Mouse (Mus musculus) neural tube, embryonic 10.5 days (tissue): ENCODE measurements at regions not wholly inside any gene's neighbourhood (a gene's known extent, or its start where the extent isn't known, plus 50 kb on each side); places are given as distances from the start of the nearest gene placed in this dataset.

ENCODE experiments used
- DNase-seq: peaks from one replicate; pipeline ENCODE4 v3.0.0-alpha.2; 2017; ENCODE audit warnings: low spot score; ENCODE audit errors: extremely low spot score

- DNase-seq: no peak
Observed at GRCm38 (mm10) chr8:6227901-6228300, 1122.8 kb upstream of the Slc10a2 start.

DNA sequence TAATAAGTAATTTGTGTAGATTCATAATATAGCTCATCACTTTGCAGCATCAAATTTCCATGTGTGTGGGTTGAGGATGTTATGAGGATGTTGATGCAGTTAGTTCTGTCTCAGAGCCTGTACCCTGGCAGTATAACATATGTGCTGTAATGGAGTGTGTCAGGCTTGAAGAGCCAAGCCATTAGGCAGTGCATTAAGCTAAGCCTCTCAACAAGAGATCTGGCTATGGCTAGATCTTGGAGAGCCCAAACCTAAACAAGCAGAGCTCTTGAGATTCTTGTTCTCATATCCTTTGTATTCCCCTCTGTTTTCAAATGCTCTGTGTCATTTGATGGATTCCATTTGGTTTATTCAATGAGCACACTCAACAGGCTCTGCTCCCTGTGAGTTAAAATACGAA, 1120.0 kb upstream of the Slc10a2 start:
- no peak for DNase-seq

- peak; percentile 23 for DNase-seq
Observed at GRCm38 (mm10) chr8:6207617-6208349, 1102.6 kb upstream of the Slc10a2 start.

- no peak for DNase-seq
Observed at GRCm38 (mm10) chr8:6204051-6204745, 1099.0 kb upstream of the Slc10a2 start.

GRCm38 (mm10) chr8:6191431-6191830, 1086.3 kb upstream of the Slc10a2 start:
- no peak for DNase-seq

GRCm38 (mm10) chr8:6188422-6188821, 1083.3 kb upstream of the Slc10a2 start:
- no peak for DNase-seq

GRCm38 (mm10) chr8:6186561-6186960, 1081.4 kb upstream of the Slc10a2 start:
- no peak for DNase-seq

DNA sequence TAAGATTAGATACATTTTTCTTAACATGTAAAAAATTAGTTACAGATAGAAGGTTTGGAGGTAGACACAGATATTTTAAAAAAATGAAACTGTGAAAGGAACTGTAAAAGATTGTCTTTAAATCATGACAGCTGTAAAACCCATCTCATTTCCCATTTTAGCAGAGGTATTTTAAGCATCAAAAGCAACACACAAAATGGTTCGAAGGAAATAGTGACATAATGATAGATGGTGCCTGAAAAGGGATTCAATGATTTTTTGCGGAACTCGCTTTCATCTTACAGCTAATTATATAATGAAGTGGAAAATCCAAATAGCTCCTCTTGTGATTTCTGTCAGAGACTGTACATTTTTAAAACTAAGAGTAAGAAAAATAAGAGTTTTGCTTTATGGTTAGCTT, 1074.5 kb upstream of the Slc10a2 start:
- DNase-seq: no peak

DNA sequence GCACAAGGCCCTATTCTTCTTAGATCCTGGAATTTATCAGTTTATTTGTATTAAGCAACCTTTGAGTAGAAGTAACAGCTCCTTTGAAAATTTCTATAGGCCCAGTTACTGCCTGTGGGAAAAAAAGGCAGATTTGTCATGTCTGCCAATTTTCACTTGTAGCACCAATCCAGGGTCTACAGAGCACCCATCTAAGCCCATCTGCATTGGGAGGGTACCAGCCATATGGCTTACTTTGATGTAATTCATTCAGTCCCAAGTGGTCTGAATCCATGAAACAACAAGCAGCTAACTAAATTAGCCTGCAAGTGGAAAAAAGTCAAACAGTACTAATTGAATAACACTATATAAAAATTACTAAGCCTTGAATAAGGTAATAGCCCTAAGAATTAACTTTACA, 1061.3 kb upstream of the Slc10a2 start:
- DNase-seq: no peak

DNA sequence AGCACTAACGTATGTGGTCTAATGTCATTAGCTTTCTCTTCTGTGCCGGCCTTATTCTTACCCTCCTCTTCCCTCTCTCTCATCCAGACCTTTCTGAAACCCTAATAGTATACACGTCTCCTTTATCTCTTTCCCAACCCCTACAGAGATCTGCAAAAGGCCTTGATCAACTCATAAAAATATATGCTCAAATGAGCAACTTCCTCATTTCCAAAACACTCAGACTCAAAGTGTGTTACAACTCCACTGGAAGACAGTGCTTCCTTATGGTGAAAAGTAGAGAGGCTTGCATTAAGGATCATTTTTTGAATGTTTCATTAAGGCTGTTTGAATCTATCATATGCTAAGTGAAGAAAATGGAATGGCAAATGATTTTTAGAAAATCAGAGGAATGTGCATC, 1060.1 kb upstream of the Slc10a2 start:
- DNase-seq: no peak

- no peak for DNase-seq
Observed at GRCm38 (mm10) chr8:6164758-6165157, 1059.6 kb upstream of the Slc10a2 start.

- no peak for DNase-seq
Observed at GRCm38 (mm10) chr8:6144588-6144987, 1039.4 kb upstream of the Slc10a2 start.

- DNase-seq: no peak
Observed at GRCm38 (mm10) chr8:6140090-6140489, 1034.9 kb upstream of the Slc10a2 start.

GRCm38 (mm10) chr8:6139171-6139570, 1034.0 kb upstream of the Slc10a2 start:
- no peak for DNase-seq

DNA sequence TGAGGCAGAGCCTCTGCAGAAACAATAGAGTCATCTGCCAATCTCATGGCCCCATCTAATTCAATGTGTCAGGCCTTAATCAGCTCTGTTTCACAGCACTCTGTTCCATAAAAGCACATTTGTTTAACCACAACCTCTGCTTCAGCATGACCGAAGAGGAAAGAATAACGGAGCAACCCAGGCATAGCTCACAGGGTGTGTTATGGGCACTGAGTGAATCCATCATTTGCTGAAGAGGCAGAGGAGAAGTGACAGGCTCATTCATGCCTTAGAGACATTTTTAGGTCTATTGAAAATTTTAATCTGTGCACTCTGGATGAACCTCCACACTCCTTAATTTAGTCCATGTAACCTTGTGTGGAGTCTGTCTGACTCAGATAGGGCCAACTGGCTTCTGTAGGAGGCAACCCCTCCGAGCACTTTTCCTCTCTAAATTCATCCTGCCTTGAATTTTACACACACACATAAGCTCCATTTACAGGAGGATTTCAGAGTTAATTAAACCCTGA, 1027.1 kb upstream of the Slc10a2 start:
- DNase-seq: no peak

GRCm38 (mm10) chr8:6125265-6125664, 1020.1 kb upstream of the Slc10a2 start:
- DNase-seq: no peak

DNA sequence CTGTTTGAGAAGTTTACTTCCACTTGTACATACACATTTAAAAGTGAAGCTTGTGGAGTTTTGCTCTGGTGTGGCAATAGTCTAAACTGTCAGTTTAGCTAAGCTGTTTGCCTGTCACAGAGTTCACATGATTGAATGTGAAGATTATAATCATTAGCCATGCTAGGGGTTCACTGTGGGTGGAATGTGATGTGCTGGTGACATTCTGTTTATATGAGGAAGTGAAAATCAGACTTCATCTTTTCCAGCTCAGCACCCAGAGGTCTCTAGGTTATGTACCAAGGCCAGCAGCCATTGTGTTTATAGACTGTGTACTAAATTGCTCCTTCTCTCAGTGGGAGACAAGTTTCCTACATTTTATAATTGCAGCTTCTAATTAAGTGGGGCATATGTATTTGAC, 1014.4 kb upstream of the Slc10a2 start:
- DNase-seq: no peak

GRCm38 (mm10) chr8:6111351-6111750, 1006.2 kb upstream of the Slc10a2 start:
- DNase-seq: no peak

DNA sequence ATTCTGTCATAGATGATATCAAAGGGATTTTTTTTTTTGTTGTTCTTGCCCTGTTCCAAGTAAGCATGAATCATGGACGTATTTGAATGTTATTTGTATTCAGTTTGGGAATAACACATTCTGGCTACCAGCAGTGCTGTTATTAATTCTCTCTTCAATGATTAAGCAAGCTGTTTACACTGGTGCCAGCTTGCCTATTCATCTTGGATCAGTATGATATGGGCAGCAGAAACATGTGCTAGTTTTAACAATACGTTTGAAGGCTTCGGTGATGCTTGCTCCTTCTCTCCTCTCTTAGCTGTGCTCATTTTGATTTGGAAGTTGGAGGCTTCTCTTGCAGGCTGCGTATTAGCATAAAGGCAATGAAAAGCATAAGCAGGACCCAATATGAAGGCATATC, 984.9 kb upstream of the Slc10a2 start:
- DNase-seq: no peak

GRCm38 (mm10) chr8:6043939-6044577, 938.9 kb upstream of the Slc10a2 start:
- peak; percentile 23 for DNase-seq

DNA sequence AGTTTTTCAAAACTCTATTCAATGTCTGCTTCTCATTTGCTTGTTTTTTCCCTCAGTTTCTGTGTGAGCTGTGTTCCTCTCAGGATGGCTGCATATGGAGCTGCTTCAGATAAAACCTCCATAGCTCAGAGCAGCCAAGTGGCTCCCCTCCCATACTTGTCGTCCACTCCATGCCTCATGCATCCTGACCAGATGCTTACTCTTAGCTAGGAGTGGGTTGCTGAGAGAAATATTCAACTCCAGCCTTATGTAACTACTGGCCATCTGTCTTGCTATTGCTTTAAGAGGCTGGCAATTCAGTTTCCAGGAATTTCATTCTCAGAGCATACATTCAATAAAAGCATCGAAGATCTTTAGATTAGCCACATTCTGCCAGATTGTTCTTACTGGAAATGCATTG, 907.1 kb upstream of the Slc10a2 start:
- no peak for DNase-seq

- DNase-seq: no peak
Observed at GRCm38 (mm10) chr8:6011182-6011581, 906.0 kb upstream of the Slc10a2 start.
